Mouse (Mus musculus): ENCODE measurements at regions not wholly inside any gene's neighbourhood (a gene's known extent, or its start where the extent isn't known, plus 50 kb on each side); places are given as distances from the start of the nearest gene placed in this dataset.
A peak's percentile ranks its signal among the peaks of the same experiment; 100 is the strongest.

GRCm38 (mm10) chr5:54741440-54741839, 743.1 kb downstream of the Stim2 start:
- DNase-seq (ENCODE audit: low spot score in 2 of 2): no peak

DNA sequence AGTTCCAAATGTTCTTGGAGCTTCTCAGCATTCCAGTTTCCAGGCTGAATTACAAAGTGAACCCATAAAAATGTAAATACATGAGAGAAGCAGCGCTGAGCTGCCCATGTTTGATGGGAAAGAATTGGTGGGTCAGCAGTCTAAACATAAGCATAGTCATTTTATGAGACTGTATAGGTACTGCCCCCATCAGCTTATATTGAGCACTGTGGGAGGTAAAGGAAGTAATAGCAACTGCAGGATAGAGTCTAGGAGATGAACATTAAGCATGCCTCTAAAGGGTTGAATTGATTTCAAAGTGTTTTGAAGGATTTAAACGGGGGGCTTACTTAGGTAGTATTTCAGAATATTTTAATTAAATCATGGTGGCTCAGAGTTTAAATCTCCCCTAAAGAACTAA, 748.7 kb downstream of the Stim2 start:
- no peak for DNase-seq (ENCODE audit: low spot score in 2 of 2)

DNA sequence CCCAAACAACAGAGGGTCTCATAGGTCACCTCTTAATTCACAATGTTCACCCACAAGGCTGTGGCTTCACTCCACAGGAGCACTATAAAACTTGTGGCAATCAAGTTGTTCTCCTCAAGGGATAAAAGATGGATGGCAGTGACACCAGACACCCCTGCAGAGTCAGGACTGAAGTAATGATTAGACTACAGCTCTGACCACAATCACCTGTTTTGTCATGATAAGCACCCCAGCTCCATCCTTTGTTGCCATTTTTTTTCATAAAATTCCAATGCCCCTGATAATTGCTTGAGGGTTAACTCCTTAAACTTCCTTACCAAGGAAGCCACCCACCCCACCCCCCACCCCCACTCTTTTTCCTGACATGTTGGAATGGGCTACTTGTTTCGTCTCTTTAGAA, 755.1 kb downstream of the Stim2 start:
- no peak for DNase-seq (ENCODE audit: low spot score in 2 of 2)

GRCm38 (mm10) chr5:54759657-54760056, 761.4 kb downstream of the Stim2 start:
- DNase-seq (ENCODE audit: low spot score in 2 of 2): no peak

DNA sequence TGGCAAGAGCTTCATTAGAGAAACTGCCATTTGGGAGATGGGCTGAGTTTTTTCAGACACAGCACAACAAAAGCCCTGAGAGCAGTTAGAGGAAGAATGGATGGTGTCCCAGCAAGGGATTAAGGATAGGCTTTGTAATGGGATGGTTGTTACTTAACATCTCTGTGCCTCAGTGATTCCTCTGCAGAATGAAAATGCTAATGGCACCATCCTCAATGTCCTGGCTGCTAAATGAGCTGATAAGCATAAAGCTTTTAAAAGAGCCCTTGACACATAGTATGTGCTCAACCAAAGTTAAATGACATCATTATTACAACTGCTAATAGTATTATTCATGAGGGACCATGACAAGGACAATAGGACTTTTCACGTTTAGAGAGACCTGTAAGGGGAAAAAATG, 764.7 kb downstream of the Stim2 start:
- no peak for DNase-seq (ENCODE audit: low spot score in 2 of 2)

DNA sequence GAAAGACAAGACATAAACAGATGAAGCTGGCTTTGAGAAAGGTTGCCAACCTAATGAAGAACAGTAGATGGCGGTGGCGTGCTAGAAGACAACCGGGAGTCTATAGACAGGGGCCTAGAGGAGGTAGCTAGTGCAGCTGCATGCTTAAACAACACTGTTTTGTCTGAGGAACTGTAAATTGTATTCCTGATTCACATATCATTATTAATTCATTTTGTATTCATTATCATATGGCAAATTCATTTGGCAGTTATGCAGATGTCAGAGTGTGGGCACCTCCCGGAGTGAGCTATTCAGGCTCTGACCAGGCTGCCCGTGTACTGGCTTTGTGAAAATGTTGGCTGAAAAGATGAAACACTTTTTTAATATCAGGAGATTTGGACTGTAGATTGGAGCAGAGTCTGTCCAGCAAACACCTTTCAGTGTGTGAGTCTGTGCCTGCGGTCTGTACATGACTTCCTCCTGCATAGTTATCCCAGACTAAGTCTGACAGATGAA, 798.7 kb downstream of the Stim2 start:
- peak; percentile 47 to 71 for DNase-seq (ENCODE audit: low spot score in 2 of 2)

GRCm38 (mm10) chr5:54827076-54827475, 828.8 kb downstream of the Stim2 start:
- no peak for DNase-seq (ENCODE audit: low spot score in 2 of 2)

All from frontal cortex, postnatal 14 days (tissue).